Mouse (Mus musculus): ENCODE results near the gene Clec10a. TPM values are rescaled to one million over a fixed set of nuclear protein-coding genes. Genes with fewer than 3 reads are reported as not detected.

Gene Clec10a
- polyA plus RNA-seq, 1 experiment from 2014 or later, result 0.44 TPM

GRCm38 (mm10) chr11:70192157-70192556 is 36.2 kb downstream of the Clec10a start:
- no peak overlapping the region for H3K4me3 ChIP-seq (ENCODE audit: low read depth, low read length)
- H3K27me3 ChIP-seq (ENCODE audit: control insufficient read depth, insufficient read depth, low read length), result no peaks in the 10 kb centered on the region
- no peaks in the 10 kb centered on the region for H3K9me3 ChIP-seq (ENCODE audit: control insufficient read depth, low read length)
- H3K36me3 ChIP-seq (ENCODE audit: control insufficient read depth, insufficient read depth, low read length), result no peaks in the 10 kb centered on the region
- 85% methylated on average over 4 of the region's 4 CpGs for WGBS
- no peak for ATAC-seq (replicated peaks; ENCODE audit: low FRiP score)
- no peak overlapping the region for H3K9ac ChIP-seq (ENCODE audit: low read length)
- H3K4me2 ChIP-seq (ENCODE audit: low read depth, low read length, severe bottlenecking), result no peak overlapping the region
- no peaks in the 10 kb centered on the region for H3K4me1 ChIP-seq (replicated peaks; ENCODE audit: control insufficient read depth, insufficient read depth, low read length)
- no peak for DNase-seq (ENCODE audit: low spot score)
- H3K27ac ChIP-seq (ENCODE audit: low read depth, low read length), result no peak overlapping the region

GRCm38 (mm10) chr11:70193354-70194285 is 37.6 kb downstream of the Clec10a start:
- Histone ChIP-seq H3K27me3 (ENCODE audit: control insufficient read depth, insufficient read depth, low read length) (no peaks in the 10 kb centered on the region), H3K36me3 (ENCODE audit: control insufficient read depth, insufficient read depth, low read length) (no peaks in the 10 kb centered on the region), H3K4me3 (ENCODE audit: low read depth, low read length) (no peak overlapping the region), H3K4me2 (ENCODE audit: low read depth, low read length, severe bottlenecking) (no peak overlapping the region), H3K27ac (ENCODE audit: low read depth, low read length) (no peak overlapping the region), H3K9me3 (ENCODE audit: control insufficient read depth, low read length) (no peaks in the 10 kb centered on the region), H3K4me1 (replicated peaks; ENCODE audit: control insufficient read depth, insufficient read depth, low read length) (no peaks in the 10 kb centered on the region), H3K9ac (ENCODE audit: low read length) (no peak overlapping the region)
- ATAC-seq (replicated peaks; ENCODE audit: low FRiP score) (no peak), DNase-seq (ENCODE audit: low spot score) (no peak)
- whole genome bisulfite sequencing, result 70% methylated on average over 11 of the region's 11 CpGs

GRCm38 (mm10) chr11:70198332-70198731 is 42.3 kb downstream of the Clec10a start:
- no peak overlapping the region for H3K27ac ChIP-seq (ENCODE audit: low read depth, low read length)
- H3K4me3 ChIP-seq (ENCODE audit: low read depth, low read length), result no peak overlapping the region
- H3K9me3 ChIP-seq (ENCODE audit: control insufficient read depth, low read length), result no peaks in the 10 kb centered on the region
- H3K4me2 ChIP-seq (ENCODE audit: low read depth, low read length, severe bottlenecking), result no peak overlapping the region
- H3K9ac ChIP-seq (ENCODE audit: low read length), result no peak overlapping the region
- H3K36me3 ChIP-seq (ENCODE audit: control insufficient read depth, insufficient read depth, low read length), result no peaks in the 10 kb centered on the region
- no peaks in the 10 kb centered on the region for H3K27me3 ChIP-seq (ENCODE audit: control insufficient read depth, insufficient read depth, low read length)
- ATAC-seq (replicated peaks; ENCODE audit: low FRiP score) (no peak), DNase-seq (ENCODE audit: low spot score) (no peak)
- no peaks in the 10 kb centered on the region for H3K4me1 ChIP-seq (replicated peaks; ENCODE audit: control insufficient read depth, insufficient read depth, low read length)
- WGBS, result 87% methylated on average over 3 of the region's 3 CpGs

GRCm38 (mm10) chr11:70199107-70199506 is 43.1 kb downstream of the Clec10a start:
- no peaks in the 10 kb centered on the region for H3K4me1 ChIP-seq (replicated peaks; ENCODE audit: control insufficient read depth, insufficient read depth, low read length)
- H3K4me2 ChIP-seq (ENCODE audit: low read depth, low read length, severe bottlenecking), result no peak overlapping the region
- H3K9ac ChIP-seq (ENCODE audit: low read length), result no peak overlapping the region
- 84% methylated on average over 8 of the region's 8 CpGs for WGBS
- no peaks in the 10 kb centered on the region for H3K9me3 ChIP-seq (ENCODE audit: control insufficient read depth, low read length)
- no peaks in the 10 kb centered on the region for H3K36me3 ChIP-seq (ENCODE audit: control insufficient read depth, insufficient read depth, low read length)
- H3K4me3 ChIP-seq (ENCODE audit: low read depth, low read length), result no peak overlapping the region
- no peak overlapping the region for H3K27ac ChIP-seq (ENCODE audit: low read depth, low read length)
- no peaks in the 10 kb centered on the region for H3K27me3 ChIP-seq (ENCODE audit: control insufficient read depth, insufficient read depth, low read length)
- DNase-seq (ENCODE audit: low spot score) (no peak), ATAC-seq (replicated peaks; ENCODE audit: low FRiP score) (no peak)

GRCm38 (mm10) chr11:70200036-70200608 is 44.1 kb downstream of the Clec10a start:
- Histone ChIP-seq H3K4me1 (replicated peaks; ENCODE audit: control insufficient read depth, insufficient read depth, low read length) (no peaks in the 10 kb centered on the region), H3K4me2 (ENCODE audit: low read depth, low read length, severe bottlenecking) (no peak overlapping the region), H3K9me3 (ENCODE audit: control insufficient read depth, low read length) (no peaks in the 10 kb centered on the region), H3K4me3 (ENCODE audit: low read depth, low read length) (no peak overlapping the region), H3K9ac (ENCODE audit: low read length) (no peak overlapping the region), H3K27me3 (ENCODE audit: control insufficient read depth, insufficient read depth, low read length) (no peaks in the 10 kb centered on the region), H3K36me3 (ENCODE audit: control insufficient read depth, insufficient read depth, low read length) (no peaks in the 10 kb centered on the region), H3K27ac (ENCODE audit: low read depth, low read length) (no peak overlapping the region)
- DNase-seq (ENCODE audit: low spot score) (no peak), ATAC-seq (replicated peaks; ENCODE audit: low FRiP score) (no peak)
- WGBS, result 83% methylated on average over 5 of the region's 5 CpGs

GRCm38 (mm10) chr11:70201691-70202090 is 45.7 kb downstream of the Clec10a start:
- Histone ChIP-seq H3K27ac (ENCODE audit: low read depth, low read length) (no peak overlapping the region), H3K9ac (ENCODE audit: low read length) (no peak overlapping the region), H3K9me3 (ENCODE audit: control insufficient read depth, low read length) (no peaks in the 10 kb centered on the region), H3K4me2 (ENCODE audit: low read depth, low read length, severe bottlenecking) (no peak overlapping the region), H3K36me3 (ENCODE audit: control insufficient read depth, insufficient read depth, low read length) (no peaks in the 10 kb centered on the region), H3K4me3 (ENCODE audit: low read depth, low read length) (no peak overlapping the region), H3K4me1 (replicated peaks; ENCODE audit: control insufficient read depth, insufficient read depth, low read length) (no peaks in the 10 kb centered on the region), H3K27me3 (ENCODE audit: control insufficient read depth, insufficient read depth, low read length) (no peaks in the 10 kb centered on the region)
- DNase-seq (ENCODE audit: low spot score), result peak; percentile 91
- no peak for ATAC-seq (replicated peaks; ENCODE audit: low FRiP score)
- WGBS, result 35% methylated on average over 5 of the region's 5 CpGs

GRCm38 (mm10) chr11:70206801-70207200 is 50.8 kb downstream of the Clec10a start:
- Histone ChIP-seq H3K36me3 (ENCODE audit: control insufficient read depth, insufficient read depth, low read length) (no peaks in the 10 kb centered on the region), H3K4me3 (ENCODE audit: low read depth, low read length) (no peak overlapping the region), H3K27ac (ENCODE audit: low read depth, low read length) (no peak overlapping the region), H3K4me2 (ENCODE audit: low read depth, low read length, severe bottlenecking) (no peak overlapping the region), H3K9ac (ENCODE audit: low read length) (no peak overlapping the region), H3K27me3 (ENCODE audit: control insufficient read depth, insufficient read depth, low read length) (no peaks in the 10 kb centered on the region), H3K4me1 (replicated peaks; ENCODE audit: control insufficient read depth, insufficient read depth, low read length) (no peaks in the 10 kb centered on the region), H3K9me3 (ENCODE audit: control insufficient read depth, low read length) (no peaks in the 10 kb centered on the region)
- WGBS, result 87% methylated on average over 2 of the region's 2 CpGs
- ATAC-seq (replicated peaks; ENCODE audit: low FRiP score), result no peak
- no peak for DNase-seq (ENCODE audit: low spot score)

- Histone ChIP-seq H3K9ac (ENCODE audit: low read length) (no peak overlapping the region), H3K27ac (ENCODE audit: low read depth, low read length) (no peak overlapping the region), H3K4me3 (ENCODE audit: low read depth, low read length) (no peak overlapping the region), H3K4me1 (replicated peaks; ENCODE audit: control insufficient read depth, insufficient read depth, low read length) (no peaks in the 10 kb centered on the region), H3K36me3 (ENCODE audit: control insufficient read depth, insufficient read depth, low read length) (no peaks in the 10 kb centered on the region), H3K4me2 (ENCODE audit: low read depth, low read length, severe bottlenecking) (no peak overlapping the region), H3K9me3 (ENCODE audit: control insufficient read depth, low read length) (no peaks in the 10 kb centered on the region), H3K27me3 (ENCODE audit: control insufficient read depth, insufficient read depth, low read length) (no peaks in the 10 kb centered on the region)
- WGBS, result 90% methylated on average over 7 of the region's 7 CpGs
- ATAC-seq (replicated peaks; ENCODE audit: low FRiP score) (no peak), DNase-seq (ENCODE audit: low spot score) (no peak)
Measured at GRCm38 (mm10) chr11:70207283-70207682, 51.3 kb downstream of the Clec10a start.
